Mouse (Mus musculus): ENCODE measurements around the gene Gm17349.
"Not testable (repeated sequence)": the region's sequence is repeated elsewhere in the genome, so short reads cannot be mapped to it uniquely, and the experiment has no call there.

Gm17349 gene

DNA sequence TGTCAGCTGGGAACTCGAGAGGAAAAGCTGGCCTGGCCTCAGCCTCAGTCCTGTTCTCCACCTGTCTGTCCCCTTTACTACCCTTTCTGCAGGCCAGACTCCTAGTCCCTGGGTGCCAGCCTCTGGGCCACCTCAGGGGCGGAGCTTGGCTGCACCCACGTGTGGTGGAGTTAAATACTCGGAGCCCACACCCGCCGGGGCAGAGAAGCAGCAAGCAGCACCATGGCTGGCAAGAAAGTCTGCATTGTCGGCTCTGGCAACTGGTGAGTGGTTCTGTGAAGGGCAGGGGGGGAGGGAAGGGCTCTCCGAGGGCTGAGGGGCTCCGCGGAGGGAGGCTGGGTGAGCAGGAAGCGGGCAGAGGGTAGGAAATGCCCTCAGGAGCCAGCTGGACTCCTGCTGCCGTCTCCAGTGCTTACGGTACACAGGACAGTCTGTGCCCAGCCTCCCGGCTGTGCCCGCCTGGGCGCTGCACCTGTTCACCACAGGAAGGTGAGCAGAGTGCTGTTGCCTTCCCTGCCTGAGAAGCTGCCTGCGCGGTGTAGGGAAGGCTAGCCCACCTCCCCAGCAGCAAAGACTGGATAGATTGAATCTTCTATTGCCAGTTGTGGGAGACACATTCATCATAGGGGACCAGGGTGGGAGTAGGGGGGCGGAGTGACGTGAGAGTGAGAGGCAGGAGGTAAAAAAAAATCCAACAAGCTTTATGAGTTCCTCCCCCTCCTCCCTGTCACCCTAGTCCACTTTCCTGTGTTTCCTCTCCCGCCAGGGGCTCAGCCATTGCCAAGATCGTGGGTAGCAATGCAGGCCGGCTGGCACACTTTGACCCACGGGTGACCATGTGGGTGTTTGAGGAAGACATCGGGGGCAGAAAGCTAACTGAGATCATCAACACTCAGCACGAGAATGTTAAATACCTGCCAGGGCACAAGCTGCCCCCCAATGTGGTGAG lies 12.4 kb upstream of the Gm17349 start, which contains the start of gene Gpd1:
Gene Gpd1 (plus strand): TSS at position 130 of the 949 bp plus-strand sequence.
- DNase-seq (ENCODE audit: low spot score in 2 of 2): no peak

- DNase-seq (ENCODE audit: low spot score in 2 of 2): no peak
These were observed 11.5 kb upstream of the Gm17349 start for GRCm38 (mm10) chr15:99716814-99717213.

GRCm38 (mm10) chr15:99715982-99716746 lies 10.9 kb upstream of the Gm17349 start:
- no peak for DNase-seq (ENCODE audit: low spot score in 2 of 2)

- no peak for DNase-seq (ENCODE audit: low spot score in 2 of 2)
These were observed 10.1 kb upstream of the Gm17349 start for GRCm38 (mm10) chr15:99715361-99715865.

DNA sequence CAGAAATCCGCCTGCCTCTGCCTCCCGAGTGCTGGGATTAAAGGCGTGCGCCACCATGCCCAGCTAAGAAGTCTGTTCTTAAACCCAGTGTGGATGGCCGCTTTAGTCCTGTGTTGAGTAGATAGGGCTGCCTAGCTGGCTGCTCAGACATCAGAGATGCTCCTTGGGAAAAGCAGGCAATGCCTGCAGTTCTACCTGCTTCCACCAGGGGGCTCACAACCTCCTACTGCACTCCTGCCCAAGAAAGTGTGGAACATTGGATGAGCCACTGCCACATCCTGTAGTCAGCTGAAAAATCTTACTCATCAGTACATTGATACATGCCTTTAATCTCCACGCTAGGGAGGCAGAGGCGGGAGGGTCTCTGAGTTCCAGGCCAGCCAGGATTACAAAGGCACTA lies 9.6 kb upstream of the Gm17349 start:
- peak; percentile 53 to 70 for DNase-seq (ENCODE audit: low spot score in 2 of 2)

DNA sequence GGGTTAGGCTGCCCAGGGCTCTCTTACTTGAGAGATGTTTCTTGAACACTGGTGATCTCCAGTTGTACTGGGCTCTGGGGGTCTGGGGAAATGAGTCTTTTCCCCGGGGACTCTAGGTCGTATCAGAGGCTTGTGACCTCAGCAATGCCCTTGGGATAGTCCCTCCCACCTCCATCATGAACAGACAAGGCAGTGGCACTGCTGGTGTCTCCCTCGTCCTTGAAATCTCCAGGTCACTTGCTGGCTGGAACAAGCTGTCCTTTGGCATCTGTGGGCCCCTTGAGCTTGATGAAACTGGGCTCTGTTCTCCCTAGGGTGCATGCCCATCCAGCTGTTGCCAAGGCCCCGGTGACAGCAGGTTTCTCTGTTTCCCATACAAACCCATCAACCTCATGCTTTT lies 8.9 kb upstream of the Gm17349 start:
- DNase-seq (ENCODE audit: low spot score in 2 of 2): no peak

DNA sequence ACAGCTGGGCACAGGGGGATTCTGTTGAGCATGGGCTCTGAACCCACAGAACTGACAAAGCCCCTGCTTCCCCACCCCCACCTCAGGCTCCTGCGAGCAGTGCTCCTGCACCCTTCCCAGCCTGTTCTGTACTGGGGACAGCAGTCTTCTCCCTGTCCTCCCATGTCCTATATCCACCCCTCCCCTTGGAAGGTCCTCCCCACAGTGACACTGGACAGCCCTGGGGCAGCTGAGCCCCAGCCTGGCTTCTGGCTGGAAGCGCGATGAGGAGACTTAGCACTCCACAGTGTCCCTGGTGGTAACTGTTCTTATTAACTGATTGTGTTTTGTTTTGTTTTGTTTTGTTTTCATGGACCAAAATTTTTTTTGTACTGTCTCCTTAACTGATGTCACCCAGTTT lies 8.3 kb upstream of the Gm17349 start:
- DNase-seq (ENCODE audit: low spot score in 2 of 2): no peak

GRCm38 (mm10) chr15:99712666-99713559 lies 7.6 kb upstream of the Gm17349 start:
- DNase-seq (ENCODE audit: low spot score in 2 of 2): no peak

DNA sequence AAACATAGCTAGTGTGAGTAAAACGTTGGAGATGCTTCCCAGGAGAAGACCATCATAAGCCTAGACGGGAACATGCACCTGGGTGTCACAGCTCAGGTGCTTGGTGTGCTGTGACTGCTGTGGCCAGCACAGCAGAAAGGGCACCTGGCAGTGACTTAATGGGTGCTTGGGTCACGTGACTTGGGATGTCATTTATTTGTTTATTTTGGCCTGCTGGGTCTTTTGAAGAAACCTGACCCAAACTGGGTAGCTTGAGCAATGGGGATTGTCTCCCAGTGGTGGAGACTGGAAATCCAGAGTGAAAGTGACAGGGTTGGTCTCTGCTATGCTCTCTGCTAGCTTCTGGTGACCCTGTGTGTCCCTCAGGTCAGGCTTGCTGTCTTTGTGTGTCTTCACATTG lies 6.2 kb upstream of the Gm17349 start:
- no peak for DNase-seq (ENCODE audit: low spot score in 2 of 2)

- no peak for DNase-seq (ENCODE audit: low spot score in 2 of 2)
These were observed 5.2 kb upstream of the Gm17349 start for GRCm38 (mm10) chr15:99710221-99711190.

DNA sequence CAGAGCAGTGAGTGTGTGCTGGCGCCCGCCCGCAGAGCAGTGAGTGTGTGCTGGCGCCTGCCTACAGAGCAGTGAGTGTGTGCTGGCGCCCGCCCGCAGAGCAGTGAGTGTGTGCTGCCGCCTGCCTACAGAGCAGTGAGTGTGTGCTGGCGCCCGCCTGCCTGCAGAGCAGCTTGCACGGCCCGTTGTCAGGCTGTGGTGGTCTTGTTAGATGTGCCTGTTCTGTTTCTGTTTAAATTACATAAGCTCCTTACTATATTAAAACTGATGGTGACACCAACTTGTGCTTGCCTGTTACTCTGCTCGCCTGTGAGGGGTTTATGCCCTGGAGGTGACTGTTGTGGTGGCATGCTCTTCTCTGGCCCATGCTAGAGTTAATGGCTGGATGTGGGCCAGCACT lies 2.9 kb upstream of the Gm17349 start:
- DNase-seq (ENCODE audit: low spot score in 2 of 2): no peak

DNA sequence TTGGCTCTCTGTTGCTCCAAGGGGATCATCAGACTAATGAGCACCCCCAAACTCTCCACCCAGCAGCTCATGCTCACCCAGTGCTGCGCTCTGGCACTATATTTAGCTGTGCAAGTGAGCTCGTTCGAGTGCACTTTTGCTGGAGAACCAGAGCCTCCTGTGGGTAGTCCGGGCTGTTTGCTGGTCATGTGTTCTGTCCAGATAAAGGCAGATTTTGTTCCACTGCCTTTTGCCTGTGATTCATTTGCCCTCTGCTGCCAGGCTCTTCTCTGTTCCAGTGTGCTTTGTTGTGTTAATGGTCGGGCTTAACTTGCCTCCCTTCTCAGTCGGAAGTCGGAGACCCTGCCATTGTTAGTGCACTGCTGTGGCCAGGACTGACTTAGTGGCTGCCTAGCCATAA lies 409 bp downstream of the Gm17349 start:
- DNase-seq (ENCODE audit: low spot score in 2 of 2): no peak

GRCm38 (mm10) chr15:99704041-99704681 lies 1.1 kb downstream of the Gm17349 start:
- DNase-seq (ENCODE audit: low spot score in 2 of 2): no peak

GRCm38 (mm10) chr15:99703676-99704040 lies 1.6 kb downstream of the Gm17349 start:
- no peak for DNase-seq (ENCODE audit: low spot score in 2 of 2)

DNA sequence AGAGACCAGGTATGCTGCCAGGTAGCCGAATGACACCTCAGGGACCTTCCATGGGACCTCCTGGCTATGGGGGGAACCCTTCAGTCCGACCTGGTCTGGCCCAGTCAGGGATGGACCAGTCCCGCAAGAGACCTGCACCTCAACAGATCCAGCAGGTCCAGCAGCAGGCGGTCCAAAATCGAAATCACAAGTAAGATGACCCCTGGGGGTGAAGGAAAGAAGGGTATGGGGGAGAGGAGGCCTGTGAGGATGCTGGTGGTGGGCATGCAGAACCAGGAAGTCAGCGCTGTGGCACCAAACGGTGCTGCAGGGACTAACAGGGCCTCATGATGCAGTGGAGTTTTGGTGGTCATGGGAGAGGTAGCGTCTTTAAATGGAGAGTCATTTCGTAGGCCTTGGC lies 2.2 kb downstream of the Gm17349 start:
- DNase-seq (ENCODE audit: low spot score in 2 of 2): no peak

GRCm38 (mm10) chr15:99701999-99702900 lies 3.0 kb downstream of the Gm17349 start, which contains the start of gene Smarcd1:
Smarcd1 (plus strand) TSS chr15:99702129.
- DNase-seq (ENCODE audit: low spot score in 2 of 2): peak; percentile 89 to 92

DNA sequence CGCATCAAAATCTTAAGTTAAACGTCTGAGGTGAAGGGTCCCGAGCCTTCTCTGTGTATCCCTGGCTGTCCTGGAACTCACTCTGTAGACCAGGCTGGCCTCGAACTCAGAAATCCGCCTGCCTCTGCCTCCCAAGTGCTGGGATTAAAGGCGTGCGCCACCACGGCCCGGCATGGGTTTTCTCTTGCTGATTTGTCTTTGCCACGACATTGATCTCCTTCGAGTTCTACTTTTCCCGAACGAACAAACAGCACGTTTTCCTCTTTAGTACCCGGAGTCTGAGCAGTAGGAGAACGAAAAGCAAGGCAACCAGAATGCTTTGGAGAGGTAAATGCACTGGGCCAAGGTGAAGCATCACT lies 3.7 kb downstream of the Gm17349 start:
- not testable (repeated sequence) for DNase-seq (ENCODE audit: low spot score in 2 of 2)

DNA sequence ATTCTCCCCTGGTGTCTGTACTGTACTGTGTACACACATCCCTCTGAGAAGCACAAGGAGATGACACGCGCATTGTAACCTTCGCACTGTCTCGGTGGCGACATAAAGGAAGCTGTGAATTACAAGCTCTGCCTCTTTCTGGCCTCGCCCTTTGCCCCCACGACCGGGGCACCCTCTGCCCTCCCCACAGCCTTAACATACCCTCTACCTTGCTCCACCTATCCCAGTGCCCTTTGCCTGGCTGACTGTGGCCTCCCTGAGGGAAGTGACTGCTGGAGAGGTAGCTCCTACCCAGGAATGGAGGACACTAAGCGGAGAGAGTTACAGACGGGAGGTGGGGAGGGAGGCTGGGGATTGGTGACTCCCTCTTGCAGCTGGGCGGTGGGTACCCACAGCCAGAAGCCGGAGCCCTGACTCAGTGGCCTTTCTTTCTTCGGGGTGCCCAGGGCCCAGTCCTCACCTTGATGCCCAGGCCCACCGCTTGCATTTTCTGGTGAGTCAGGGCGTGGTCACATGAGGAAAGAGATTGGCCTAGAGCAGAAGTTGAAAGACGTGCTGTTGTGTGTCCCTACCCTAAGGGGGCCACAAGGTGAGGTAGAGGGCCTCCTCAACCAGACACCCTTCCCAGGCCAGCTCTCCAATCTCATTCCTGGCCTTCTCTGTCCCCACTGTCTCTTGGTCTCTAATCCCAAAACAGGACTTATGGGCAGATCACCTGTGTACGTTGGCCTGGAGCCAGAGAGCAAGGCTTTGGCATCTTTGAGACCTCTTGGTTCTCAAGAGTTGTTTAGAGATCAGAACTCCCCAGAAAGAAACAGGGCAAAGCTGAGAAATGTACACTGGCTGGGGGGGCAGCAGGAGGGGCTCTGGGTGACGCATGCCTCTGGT lies 4.8 kb downstream of the Gm17349 start:
- no peak for DNase-seq (ENCODE audit: low spot score in 2 of 2)
